20 mouse cellular contexts compared by ENCODE assay signal in genomic region chr5:97001153-97001552, GRCm38 (mm10). TPM values are rescaled to one million over a fixed set of nuclear protein-coding genes. Genes with fewer than 3 reads are reported as not detected.
A peak's percentile ranks its signal among the peaks of the same experiment; 100 is the strongest.
DNase-seq lines count a peak whose midpoint lies in the region; ATAC-seq and TF ChIP-seq lines count a peak whose summit lies in the region.
"Had no signal": no experiment of that assay in that cellular context is flagged by ENCODE, and none has a peak within 500 bp of the region (broad histone marks: within the 10 kb centered on the region; RNA-seq: fewer than 3 reads in every experiment).

No protein-coding gene starts in this region.

- 89% methylated on average over 10 of the region's 10 CpGs for WGBS in hindbrain, postnatal 0 days
- 92% methylated on average over 10 of the region's 10 CpGs for WGBS in hindbrain, embryonic 14.5 days
- 69% methylated on average over 10 of the region's 10 CpGs for WGBS in spleen, adult 2 months
- WGBS in liver, postnatal 0 days (ENCODE audit: insufficient replicate concordance), result 83% methylated on average over 10 of the region's 10 CpGs
- WGBS in midbrain, embryonic 16.5 days, result 91% methylated on average over 10 of the region's 10 CpGs

- no peaks in the 10 kb centered on the region for H3K36me3 ChIP-seq in hindbrain, postnatal 0 days (ENCODE audit: insufficient read depth, low read length)
- H3K36me3 ChIP-seq in hindbrain, embryonic 14.5 days (replicated peaks; ENCODE audit: control insufficient read depth, insufficient read depth), result no peaks in the 10 kb centered on the region
- H3K36me3 ChIP-seq in spleen, adult 2 months (ENCODE audit: control insufficient read depth, insufficient read depth, low read length), result no peaks in the 10 kb centered on the region
- H3K36me3 ChIP-seq in liver, postnatal 0 days (replicated peaks; ENCODE audit: insufficient read depth, low read length), result peaks cover 9% of the 10 kb centered on the region; the same call in 1 of the 2 replicates
- no peaks in the 10 kb centered on the region for H3K36me3 ChIP-seq in midbrain, embryonic 16.5 days (ENCODE audit: control insufficient read depth, insufficient read depth, low read length)
- H3K36me3 ChIP-seq: forebrain, embryonic 15.5 days; hindbrain, embryonic 15.5 days; midbrain, embryonic 13.5 days; stomach, embryonic 15.5 days had no signal

- H3K27ac ChIP-seq in gastrocnemius, adult 2 months, result peak overlapping the region; percentile 32
- no peak overlapping the region for H3K27ac ChIP-seq in hindbrain, postnatal 0 days
- H3K27ac ChIP-seq in hindbrain, embryonic 14.5 days, result no peak overlapping the region
- 0 out of 2 replicates have a peak overlapping the region, but pooled peaks have one; percentile 1 for H3K27ac ChIP-seq in spleen, adult 2 months (ENCODE audit: insufficient read depth, low read length)
- peak overlapping the region; percentile 11; the same call in 1 of the 2 replicates for H3K27ac ChIP-seq in liver, postnatal 0 days (ENCODE audit: low read depth)
- H3K27ac ChIP-seq in midbrain, embryonic 16.5 days (ENCODE audit: low read length), result no peak overlapping the region
- H3K27ac ChIP-seq: forebrain, embryonic 15.5 days; hindbrain, embryonic 15.5 days; midbrain, embryonic 13.5 days; stomach, embryonic 15.5 days had no signal

- intact Hi-C loops in gastrocnemius, adult 2 months (cut with DNase I), result no loop called here
- intact Hi-C loops in gastrocnemius, postnatal 36 days (cut with DNase I), result loop anchor here (5.0 kb wide), 1 partner anchor 36 kb away; no protein-coding TSS in a partner anchor

- peaks cover 6% of the 10 kb centered on the region; the same call in 1 of the 2 replicates for H3K4me1 ChIP-seq in hindbrain, postnatal 0 days (ENCODE audit: insufficient read depth, low read length)
- H3K4me1 ChIP-seq in hindbrain, embryonic 14.5 days (replicated peaks; ENCODE audit: control insufficient read depth, insufficient read depth, low read length), result peaks cover 13% of the 10 kb centered on the region
- H3K4me1 ChIP-seq in spleen, adult 2 months (ENCODE audit: control insufficient read depth, insufficient read depth, insufficient read length), result peaks cover 29% of the 10 kb centered on the region; the same call in 1 of the 2 replicates
- peaks cover 56% of the 10 kb centered on the region for H3K4me1 ChIP-seq in liver, postnatal 0 days (ENCODE audit: insufficient read depth)
- peaks cover 16% of the 10 kb centered on the region for H3K4me1 ChIP-seq in midbrain, embryonic 16.5 days (ENCODE audit: control insufficient read depth, insufficient read depth, low read length)

- H3K9me3 ChIP-seq in hindbrain, postnatal 0 days (ENCODE audit: low read length), result no peaks in the 10 kb centered on the region
- no peaks in the 10 kb centered on the region for H3K9me3 ChIP-seq in hindbrain, embryonic 14.5 days (ENCODE audit: control insufficient read depth, low read length)
- H3K9me3 ChIP-seq in liver, postnatal 0 days (ENCODE audit: low read length), result no peaks in the 10 kb centered on the region
- no peaks in the 10 kb centered on the region for H3K9me3 ChIP-seq in midbrain, embryonic 16.5 days (replicated peaks; ENCODE audit: control insufficient read depth, low read length, poor library complexity, severe bottlenecking)
- H3K9me3 ChIP-seq: forebrain, embryonic 15.5 days; hindbrain, embryonic 15.5 days; midbrain, embryonic 13.5 days; stomach, embryonic 15.5 days had no signal

- 0 out of 2 replicates have a peak overlapping the region, but pooled peaks have one; percentile 1 for H3K4me2 ChIP-seq in hindbrain, postnatal 0 days (ENCODE audit: low read depth, low read length)
- no peak overlapping the region for H3K4me2 ChIP-seq in hindbrain, embryonic 14.5 days (replicated peaks)
- H3K4me2 ChIP-seq in liver, postnatal 0 days (ENCODE audit: low read depth, low read length), result peak overlapping the region; percentile 93
- no peak overlapping the region for H3K4me2 ChIP-seq in midbrain, embryonic 16.5 days (ENCODE audit: low read length)
- H3K4me2 ChIP-seq: forebrain, embryonic 15.5 days; hindbrain, embryonic 15.5 days; midbrain, embryonic 13.5 days had no signal

- DNase-seq in gastrocnemius, adult 2 months, result no peak
- DNase-seq in gastrocnemius, postnatal 36 days, result no peak
- no peak for DNase-seq in hindbrain, postnatal 0 days (ENCODE audit: low spot score)
- DNase-seq in hindbrain, embryonic 14.5 days (ENCODE audit: low spot score), result no peak
- no peak for DNase-seq in spleen, adult 2 months (ENCODE audit: low read depth in 1 of 2, low spot score in 2 of 2)
- DNase-seq in spleen, postnatal 10 days (ENCODE audit: low spot score in 2 of 2), result no peak
- DNase-seq in liver, postnatal 0 days, result no peak
- DNase-seq: adrenal gland, postnatal 14 days; cerebellum, adult 18-20 months; cerebellum, postnatal 36 days; kidney, adult 9 months; thymus, adult 2 months had no signal

- no peak for TF ChIP-seq CTCF in gastrocnemius, adult 2 months (IDR thresholded peaks at IDR 0.05)
- no peak for TF ChIP-seq CTCF in hindbrain, postnatal 0 days (IDR thresholded peaks at IDR 0.05; ENCODE audit: low read depth)
- no peak for TF ChIP-seq CTCF in spleen, adult 2 months (IDR thresholded peaks at IDR 0.05; ENCODE audit: extremely low read depth, insufficient read depth, insufficient read length, insufficient replicate concordance)
- no peak for TF ChIP-seq CTCF in liver, postnatal 0 days (IDR thresholded peaks at IDR 0.05; ENCODE audit: low read depth)

- TF ChIP-seq EP300 in liver, postnatal 0 days (IDR thresholded peaks at IDR 0.05; ENCODE audit: low read depth), result no peak

- ATAC-seq in hindbrain, postnatal 0 days, result no peak
- no peak for ATAC-seq in hindbrain, embryonic 14.5 days (ENCODE audit: low FRiP score)
- ATAC-seq in liver, postnatal 0 days, result no peak
- ATAC-seq in midbrain, embryonic 16.5 days, result no peak
- ATAC-seq: activated CD4-positive, CD25-positive, alpha-beta regulatory T cell, adult 4 months; forebrain, embryonic 15.5 days; midbrain, embryonic 13.5 days; Patski had no signal

- H3K27me3 ChIP-seq in hindbrain, postnatal 0 days (ENCODE audit: insufficient read depth, low read length), result no peaks in the 10 kb centered on the region
- H3K27me3 ChIP-seq in hindbrain, embryonic 14.5 days (ENCODE audit: control insufficient read depth, insufficient read depth, low read length), result no peaks in the 10 kb centered on the region
- no peaks in the 10 kb centered on the region for H3K27me3 ChIP-seq in spleen, adult 2 months (ENCODE audit: control insufficient read depth, insufficient read depth, low read length)
- no peaks in the 10 kb centered on the region for H3K27me3 ChIP-seq in liver, postnatal 0 days (ENCODE audit: insufficient read depth, low read length)
- no peaks in the 10 kb centered on the region for H3K27me3 ChIP-seq in midbrain, embryonic 16.5 days (ENCODE audit: control insufficient read depth, insufficient read depth, low read depth, low read length)
- H3K27me3 ChIP-seq: forebrain, embryonic 15.5 days; hindbrain, embryonic 15.5 days; Patski; stomach, embryonic 15.5 days had no signal

- TF ChIP-seq POLR2A in spleen, adult 2 months (IDR thresholded peaks at IDR 0.05; ENCODE audit: low read depth, low read length), result no peak

- no peak overlapping the region for H3K9ac ChIP-seq in hindbrain, postnatal 0 days (replicated peaks; ENCODE audit: low read length)
- no peak overlapping the region for H3K9ac ChIP-seq in hindbrain, embryonic 14.5 days
- H3K9ac ChIP-seq in liver, postnatal 0 days (replicated peaks), result 0 out of 2 replicates have a peak overlapping the region, but pooled peaks have one; percentile 13
- no peak overlapping the region for H3K9ac ChIP-seq in midbrain, embryonic 16.5 days (ENCODE audit: low read depth, low read length)
- H3K9ac ChIP-seq: forebrain, embryonic 15.5 days; hindbrain, embryonic 15.5 days; midbrain, embryonic 13.5 days; stomach, embryonic 15.5 days had no signal

- peak overlapping the region; percentile 4 for H3K4me3 ChIP-seq in gastrocnemius, adult 2 months
- no peak overlapping the region for H3K4me3 ChIP-seq in hindbrain, postnatal 0 days (ENCODE audit: low read length)
- no peak overlapping the region for H3K4me3 ChIP-seq in hindbrain, embryonic 14.5 days (replicated peaks; ENCODE audit: low read length)
- H3K4me3 ChIP-seq in spleen, adult 2 months (ENCODE audit: extremely low read depth, insufficient read depth, insufficient read length), result no peak overlapping the region
- peak overlapping the region; percentile 84 for H3K4me3 ChIP-seq in liver, postnatal 0 days (ENCODE audit: low read depth, low read length)
- H3K4me3 ChIP-seq in midbrain, embryonic 16.5 days (ENCODE audit: low read depth, low read length), result no peak overlapping the region
- H3K4me3 ChIP-seq: forebrain, embryonic 15.5 days; hindbrain, embryonic 15.5 days; midbrain, embryonic 13.5 days; myocyte; stomach, embryonic 15.5 days had no signal

RNA-seq across cellular contexts. Expression of gene Bmp2k, which starts 3.7 kb away (rescaled TPM):
- 10 to 100 TPM in 1 of 2 experiments, 1 to 10 TPM in 1; 9.6 to 12.9 TPM for total RNA-seq in gastrocnemius, adult 2 months (2021)
- total RNA-seq in gastrocnemius, postnatal 36 days (2021), result 1 to 10 TPM; 8.5 to 9.9 TPM
- total RNA-seq in hindbrain, postnatal 0 days (2014; rRNA removed), result 18.5 and 21.7 TPM in 2 replicates
- 10.3 and 10.5 TPM in 2 replicates for polyA plus RNA-seq in hindbrain, postnatal 0 days (2015; fragmentation: Nextera tagmentation; extraction: Ambion mirVana)
- polyA plus RNA-seq in hindbrain, embryonic 14.5 days (2014; fragmentation: Nextera tagmentation; extraction: Ambion mirVana), result 11.7 and 12.4 TPM in 2 replicates
- polyA plus RNA-seq in spleen, adult 2 months (2012; rRNA removed), result 32.6 and 33.3 TPM in 2 replicates
- polyA plus RNA-seq in liver, postnatal 0 days (2015; fragmentation: Nextera tagmentation; extraction: Ambion mirVana), result 13.6 and 15.2 TPM in 2 replicates
- polyA plus RNA-seq in midbrain, embryonic 16.5 days (2015; fragmentation: Nextera tagmentation; extraction: Ambion mirVana), result 8.3 and 9.5 TPM in 2 replicates

Comparison
In these comparisons a context has a peak if more than half of its experiments do, and no peak if none do; other contexts are left out.
1. H3K4me2 ChIP-seq: peak in hindbrain, postnatal 0 days (single experiment) and liver, postnatal 0 days (single experiment); none in hindbrain, embryonic 14.5 days (single experiment) and midbrain, embryonic 16.5 days (single experiment).
2. H3K27ac ChIP-seq: peak in gastrocnemius, adult 2 months (single experiment), spleen, adult 2 months (single experiment) and liver, postnatal 0 days (single experiment); none in hindbrain, postnatal 0 days (single experiment), hindbrain, embryonic 14.5 days (single experiment) and midbrain, embryonic 16.5 days (single experiment).
3. H3K4me3 ChIP-seq: peak in gastrocnemius, adult 2 months (single experiment) and liver, postnatal 0 days (single experiment); none in hindbrain, postnatal 0 days (single experiment), hindbrain, embryonic 14.5 days (single experiment), spleen, adult 2 months (single experiment) and midbrain, embryonic 16.5 days (single experiment).